Mouse (Mus musculus): ENCODE data around the gene Ass1. TPM values are rescaled to one million over a fixed set of nuclear protein-coding genes. Genes with fewer than 3 reads are reported as not detected.

Gene Ass1
- polyA plus RNA-seq, 1 experiment: 168 TPM

DNA sequence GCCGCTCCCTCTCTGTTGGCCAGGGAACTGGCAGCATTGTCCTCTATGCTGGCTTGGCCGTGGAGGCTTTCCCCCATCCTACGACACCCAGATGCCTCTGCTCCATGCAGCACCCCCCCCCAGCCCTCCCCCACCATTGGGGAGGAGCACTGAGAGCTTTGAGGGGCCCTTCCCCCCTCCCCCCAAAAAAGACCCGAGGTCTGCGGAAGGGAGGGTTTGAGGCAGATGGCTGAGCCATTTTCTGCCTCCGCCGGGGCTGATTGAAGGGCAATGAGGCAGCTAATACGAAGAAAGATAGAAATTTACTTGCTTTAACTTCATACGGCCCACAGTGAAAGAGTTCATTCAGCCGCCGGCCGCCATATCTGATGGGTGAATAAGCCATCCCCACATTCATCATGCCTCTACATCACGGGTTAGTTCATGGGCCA is 25.1 kb downstream of the Ass1 start:
- Histone ChIP-seq H3K27ac (ENCODE audit: insufficient read depth, low read length) (no peak overlapping the region), H3K27me3 (ENCODE audit: control insufficient read depth, insufficient read depth, low read length, poor library complexity, severe bottlenecking) (no peaks in the 10 kb centered on the region), H3K4me1 (ENCODE audit: control insufficient read depth, insufficient read depth, low read length) (no peaks in the 10 kb centered on the region), H3K9ac (ENCODE audit: low read depth, poor library complexity, severe bottlenecking) (no peak overlapping the region), H3K36me3 (ENCODE audit: control insufficient read depth, insufficient read depth, low read length, poor library complexity, severe bottlenecking) (peaks cover 11% of the 10 kb centered on the region), H3K9me3 (replicated peaks; ENCODE audit: control insufficient read depth, insufficient read depth, low read length, poor library complexity, severe bottlenecking) (no peaks in the 10 kb centered on the region), H3K4me3 (ENCODE audit: low read depth, low read length) (no peak overlapping the region)
- TF ChIP-seq EP300 (IDR thresholded peaks at IDR 0.05; ENCODE audit: insufficient read depth, low read depth, low read length): no peak
- no peak for TF ChIP-seq POLR2A (IDR thresholded peaks at IDR 0.05; ENCODE audit: insufficient read depth, low read length)
- no peak for TF ChIP-seq CTCF (IDR thresholded peaks at IDR 0.05; ENCODE audit: low read depth, low read length)

DNA sequence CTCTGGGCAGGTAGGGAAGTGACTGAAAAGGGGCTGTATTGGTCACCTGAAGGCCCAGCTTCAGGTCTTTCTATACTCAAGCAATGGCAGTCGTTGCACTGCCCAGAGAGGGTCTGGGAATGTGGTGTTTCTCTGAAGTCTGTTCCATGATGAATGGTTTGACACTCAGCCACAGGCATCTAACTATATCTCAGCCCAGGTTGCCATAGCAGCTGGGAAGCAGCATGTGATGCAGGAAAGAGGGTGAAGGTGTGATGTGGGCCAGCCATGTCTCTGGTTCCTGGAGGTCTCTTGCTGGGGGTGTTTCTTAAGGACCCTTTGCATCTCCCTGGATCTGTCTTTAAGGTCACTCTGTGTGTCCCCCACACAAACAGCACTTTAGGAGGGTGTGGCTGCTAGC is 26.1 kb downstream of the Ass1 start:
- Histone ChIP-seq H3K4me3 (ENCODE audit: low read depth, low read length) (no peak overlapping the region), H3K36me3 (ENCODE audit: control insufficient read depth, insufficient read depth, low read length, poor library complexity, severe bottlenecking) (peaks cover 11% of the 10 kb centered on the region), H3K4me1 (ENCODE audit: control insufficient read depth, insufficient read depth, low read length) (no peaks in the 10 kb centered on the region), H3K9me3 (replicated peaks; ENCODE audit: control insufficient read depth, insufficient read depth, low read length, poor library complexity, severe bottlenecking) (no peaks in the 10 kb centered on the region), H3K9ac (ENCODE audit: low read depth, poor library complexity, severe bottlenecking) (no peak overlapping the region), H3K27me3 (ENCODE audit: control insufficient read depth, insufficient read depth, low read length, poor library complexity, severe bottlenecking) (no peaks in the 10 kb centered on the region), H3K27ac (ENCODE audit: insufficient read depth, low read length) (no peak overlapping the region)
- TF ChIP-seq CTCF (IDR thresholded peaks at IDR 0.05; ENCODE audit: low read depth, low read length) (no peak), EP300 (IDR thresholded peaks at IDR 0.05; ENCODE audit: insufficient read depth, low read depth, low read length) (no peak), POLR2A (IDR thresholded peaks at IDR 0.05; ENCODE audit: insufficient read depth, low read length) (no peak)

DNA sequence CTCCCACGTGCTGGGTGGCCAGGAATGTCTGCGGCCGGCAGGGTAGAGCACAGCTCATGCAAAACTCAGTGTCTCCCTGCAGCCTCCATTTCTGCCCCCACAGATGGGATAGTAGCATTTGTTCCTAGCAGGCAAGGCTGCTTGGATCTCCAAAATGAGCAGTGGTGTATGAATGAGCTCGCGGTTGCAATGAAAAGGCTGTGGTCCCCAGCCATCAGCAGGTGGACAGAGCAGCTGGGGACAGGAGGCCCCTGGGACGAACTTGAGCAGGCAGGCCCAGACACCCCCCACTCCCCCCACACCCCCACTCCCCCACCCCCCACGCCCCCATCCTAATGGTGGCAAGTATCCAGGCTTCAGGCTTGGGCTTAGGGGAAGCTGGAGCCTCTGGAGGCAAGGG is 27.1 kb downstream of the Ass1 start:
- H3K36me3 ChIP-seq (ENCODE audit: control insufficient read depth, insufficient read depth, low read length, poor library complexity, severe bottlenecking): peaks cover 5% of the 10 kb centered on the region
- no peak for TF ChIP-seq POLR2A (IDR thresholded peaks at IDR 0.05; ENCODE audit: insufficient read depth, low read length)
- no peak for TF ChIP-seq EP300 (IDR thresholded peaks at IDR 0.05; ENCODE audit: insufficient read depth, low read depth, low read length)
- no peak for TF ChIP-seq CTCF (IDR thresholded peaks at IDR 0.05; ENCODE audit: low read depth, low read length)
- H3K4me3 ChIP-seq (ENCODE audit: low read depth, low read length): no peak overlapping the region
- no peak overlapping the region for H3K27ac ChIP-seq (ENCODE audit: insufficient read depth, low read length)
- no peaks in the 10 kb centered on the region for H3K9me3 ChIP-seq (replicated peaks; ENCODE audit: control insufficient read depth, insufficient read depth, low read length, poor library complexity, severe bottlenecking)
- H3K4me1 ChIP-seq (ENCODE audit: control insufficient read depth, insufficient read depth, low read length): no peaks in the 10 kb centered on the region
- no peak overlapping the region for H3K9ac ChIP-seq (ENCODE audit: low read depth, poor library complexity, severe bottlenecking)
- no peaks in the 10 kb centered on the region for H3K27me3 ChIP-seq (ENCODE audit: control insufficient read depth, insufficient read depth, low read length, poor library complexity, severe bottlenecking)

DNA sequence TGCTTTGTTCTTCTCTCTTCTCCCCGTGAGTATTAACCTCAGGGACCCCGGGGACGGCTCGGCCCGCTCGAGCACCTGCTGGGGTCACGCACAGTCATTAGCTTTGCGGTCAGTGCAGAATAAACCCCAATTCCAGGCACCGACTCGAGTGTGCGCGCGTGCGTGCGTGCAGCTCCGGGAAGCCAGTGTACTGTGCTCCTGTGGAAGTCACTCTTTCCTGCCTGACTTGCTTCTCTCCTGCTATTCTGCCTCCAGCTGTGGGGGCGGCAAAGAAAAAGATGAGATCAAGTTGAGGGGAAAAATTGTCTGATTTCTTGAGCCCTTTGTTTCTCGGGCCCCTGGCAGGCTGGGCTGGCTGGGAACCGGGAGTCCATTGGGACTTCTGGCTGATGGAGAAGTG is 27.6 kb downstream of the Ass1 start:
- 0 out of 2 replicates have a peak overlapping the region, but pooled peaks have one; percentile 18 for H3K4me3 ChIP-seq (ENCODE audit: low read depth, low read length)

DNA sequence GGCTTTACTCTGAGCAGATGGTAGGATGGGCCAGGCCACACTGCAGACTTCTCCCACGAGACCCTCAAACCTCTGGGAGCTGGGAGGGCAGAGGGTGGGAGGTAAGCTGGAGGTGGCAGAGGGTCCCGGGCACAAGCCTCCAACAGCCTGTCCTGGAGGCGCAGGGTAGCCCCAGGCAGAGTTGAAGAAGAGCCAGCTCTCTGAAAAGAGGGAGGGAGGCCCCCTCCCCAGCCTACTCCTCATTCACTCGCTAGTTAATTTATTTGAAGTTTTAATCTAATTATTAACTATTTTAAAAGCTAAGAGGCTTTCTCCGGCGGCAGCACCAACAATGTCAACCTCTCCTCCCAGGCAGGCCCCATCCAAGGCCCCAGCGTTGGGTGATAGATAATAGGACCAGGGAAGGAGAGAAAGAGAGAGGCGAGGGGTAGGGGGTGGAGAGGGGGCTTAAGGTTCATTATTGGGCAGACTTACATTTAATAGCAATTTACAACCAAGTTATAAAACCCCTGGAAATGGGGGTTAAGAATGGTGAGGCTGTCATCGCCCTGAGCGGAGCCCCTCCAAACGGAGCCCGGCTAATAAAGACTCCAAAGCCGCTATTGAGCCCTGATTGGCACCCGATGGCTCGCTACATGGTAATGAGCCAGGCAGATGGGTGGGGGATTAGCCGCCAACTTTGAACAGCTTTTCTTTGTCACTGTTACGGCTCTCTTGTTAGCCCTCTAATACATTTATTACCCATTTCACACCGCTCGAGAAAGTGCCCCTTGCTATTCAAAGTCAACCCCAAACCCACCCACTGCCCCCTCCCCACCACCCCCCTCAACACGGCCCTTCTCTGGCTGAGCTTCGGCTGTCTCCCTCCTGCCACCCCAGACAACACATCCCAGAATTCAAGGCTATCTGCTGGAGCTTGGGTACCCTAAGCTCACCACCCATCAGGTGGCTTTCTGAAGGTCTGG is 29.6 kb downstream of the Ass1 start:
- Histone ChIP-seq H3K9me3 (replicated peaks; ENCODE audit: control insufficient read depth, insufficient read depth, low read length, poor library complexity, severe bottlenecking) (no peaks in the 10 kb centered on the region), H3K27ac (ENCODE audit: insufficient read depth, low read length) (no peak overlapping the region), H3K9ac (ENCODE audit: low read depth, poor library complexity, severe bottlenecking) (no peak overlapping the region), H3K4me3 (ENCODE audit: low read depth, low read length) (no peak overlapping the region), H3K36me3 (ENCODE audit: control insufficient read depth, insufficient read depth, low read length, poor library complexity, severe bottlenecking) (peaks cover 9% of the 10 kb centered on the region), H3K4me1 (ENCODE audit: control insufficient read depth, insufficient read depth, low read length) (peaks cover 11% of the 10 kb centered on the region), H3K27me3 (ENCODE audit: control insufficient read depth, insufficient read depth, low read length, poor library complexity, severe bottlenecking) (no peaks in the 10 kb centered on the region)
- TF ChIP-seq POLR2A (IDR thresholded peaks at IDR 0.05; ENCODE audit: insufficient read depth, low read length): no peak
- TF ChIP-seq EP300 (IDR thresholded peaks at IDR 0.05; ENCODE audit: insufficient read depth, low read depth, low read length): no peak
- no peak for TF ChIP-seq CTCF (IDR thresholded peaks at IDR 0.05; ENCODE audit: low read depth, low read length)

More for the DNA sequence above, 27.6 kb downstream of the Ass1 start:
- H3K9me3 ChIP-seq (replicated peaks; ENCODE audit: control insufficient read depth, insufficient read depth, low read length, poor library complexity, severe bottlenecking): no peaks in the 10 kb centered on the region
- peaks cover 5% of the 10 kb centered on the region for H3K36me3 ChIP-seq (ENCODE audit: control insufficient read depth, insufficient read depth, low read length, poor library complexity, severe bottlenecking)
- no peaks in the 10 kb centered on the region for H3K27me3 ChIP-seq (ENCODE audit: control insufficient read depth, insufficient read depth, low read length, poor library complexity, severe bottlenecking)
- H3K4me1 ChIP-seq (ENCODE audit: control insufficient read depth, insufficient read depth, low read length): peaks cover 2% of the 10 kb centered on the region
- H3K9ac ChIP-seq (ENCODE audit: low read depth, poor library complexity, severe bottlenecking): no peak overlapping the region
- H3K27ac ChIP-seq (ENCODE audit: insufficient read depth, low read length): no peak overlapping the region
- TF ChIP-seq EP300 (IDR thresholded peaks at IDR 0.05; ENCODE audit: insufficient read depth, low read depth, low read length): no peak
- TF ChIP-seq POLR2A (IDR thresholded peaks at IDR 0.05; ENCODE audit: insufficient read depth, low read length): no peak
- no peak for TF ChIP-seq CTCF (IDR thresholded peaks at IDR 0.05; ENCODE audit: low read depth, low read length)

Data from ES-Bruce4 (cell line).